In the genomic region with DNA sequence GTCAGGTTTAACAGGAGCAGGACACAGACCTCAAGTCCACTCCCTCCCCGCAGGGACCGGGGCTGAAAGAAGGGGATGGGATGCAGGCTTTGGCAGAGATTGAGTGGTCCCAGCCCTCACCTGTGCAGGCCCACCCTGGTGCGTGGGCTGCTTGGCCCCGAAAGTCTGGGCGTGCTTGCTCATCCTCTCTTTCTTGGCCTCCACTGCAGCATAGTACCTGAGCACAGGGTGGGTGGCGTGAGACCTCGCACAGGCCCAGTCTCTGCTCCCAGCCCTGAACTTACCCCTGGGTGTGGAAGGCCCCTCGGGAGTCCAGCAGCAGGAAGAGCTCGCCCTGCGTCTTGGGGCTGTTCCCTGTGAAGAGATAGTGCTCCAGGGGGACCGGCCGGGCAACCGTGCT, we compare ENCODE assay signal across 16 mouse cellular contexts. TPM values are rescaled to one million over a fixed set of nuclear protein-coding genes. Genes with fewer than 3 reads are reported as not detected.
A peak's percentile ranks its signal among the peaks of the same experiment; 100 is the strongest.
DNase-seq lines count a peak whose midpoint lies in the region.
"Had no signal": no experiment of that assay in that cellular context is flagged by ENCODE, and none has a peak within 500 bp of the region (broad histone marks: within the 10 kb centered on the region; RNA-seq: fewer than 3 reads in every experiment).

No protein-coding gene starts in this region.

- H3K4me3 ChIP-seq in heart, embryonic 10.5 days, result no peak overlapping the region

- H3K27me3 ChIP-seq in heart, embryonic 10.5 days (ENCODE audit: insufficient read depth, poor library complexity, severe bottlenecking), result no peaks in the 10 kb centered on the region
- H3K27me3 ChIP-seq: CH12.LX, Patski had no signal

- peaks cover 83% of the 10 kb centered on the region for H3K36me3 ChIP-seq in heart, embryonic 10.5 days

- no peaks in the 10 kb centered on the region for H3K9me3 ChIP-seq in heart, embryonic 10.5 days
- H3K9me3 ChIP-seq: G1E had no signal

- peaks cover 11% of the 10 kb centered on the region for H3K4me1 ChIP-seq in heart, embryonic 10.5 days

- DNase-seq in heart, adult 11 months, result peak; percentile 91
- no peak for DNase-seq in heart, embryonic 10.5 days (ENCODE audit: low spot score)
- DNase-seq: adrenal gland, adult 2 months; adrenal gland, adult 8-10 months; adrenal gland, postnatal 10 days; adrenal gland, postnatal 14 days; adrenal gland, postnatal 25 days; adrenal gland, postnatal 36 days; B cell, adult 2 months; cerebellum, adult 11 months; cerebellum, adult 11-12 months; cerebellum, adult 18-20 months; cerebellum, adult 2 months had no signal

- 90% methylated on average over 13 of the region's 13 CpGs for WGBS in heart, embryonic 10.5 days

- H3K27ac ChIP-seq in heart, embryonic 10.5 days, result no peak overlapping the region

RNA-seq across cellular contexts. Expression of a gene that starts 5.1 kb away (rescaled TPM):
- 39.9 and 43.6 TPM in 2 replicates for polyA plus RNA-seq in heart, embryonic 10.5 days (2016; fragmentation: Nextera tagmentation; extraction: Ambion mirVana)

RNA-seq across cellular contexts. Expression of a gene that starts 5.3 kb away (rescaled TPM):
- polyA plus RNA-seq in heart, embryonic 10.5 days (2016; fragmentation: Nextera tagmentation; extraction: Ambion mirVana), result 89.6 and 104 TPM in 2 replicates

RNA-seq across cellular contexts. Expression of a gene that starts 8.1 kb away (rescaled TPM):
- 48.1 and 62.2 TPM in 2 replicates for polyA plus RNA-seq in heart, embryonic 10.5 days (2016; fragmentation: Nextera tagmentation; extraction: Ambion mirVana)

RNA-seq across cellular contexts. Expression of a gene that starts 8.1 kb away (rescaled TPM):
- polyA plus RNA-seq in heart, embryonic 10.5 days (2016; fragmentation: Nextera tagmentation; extraction: Ambion mirVana), result 22.3 and 22.8 TPM in 2 replicates

RNA-seq across cellular contexts. Expression of a gene that starts 17.4 kb away (rescaled TPM):
- 1.3 and 11.4 TPM in 2 replicates for polyA plus RNA-seq in heart, embryonic 10.5 days (2016; fragmentation: Nextera tagmentation; extraction: Ambion mirVana)
- polyA plus RNA-seq: G1E had no signal
